ENCODE assay signal across 9 mouse cellular contexts in the genomic region with DNA sequence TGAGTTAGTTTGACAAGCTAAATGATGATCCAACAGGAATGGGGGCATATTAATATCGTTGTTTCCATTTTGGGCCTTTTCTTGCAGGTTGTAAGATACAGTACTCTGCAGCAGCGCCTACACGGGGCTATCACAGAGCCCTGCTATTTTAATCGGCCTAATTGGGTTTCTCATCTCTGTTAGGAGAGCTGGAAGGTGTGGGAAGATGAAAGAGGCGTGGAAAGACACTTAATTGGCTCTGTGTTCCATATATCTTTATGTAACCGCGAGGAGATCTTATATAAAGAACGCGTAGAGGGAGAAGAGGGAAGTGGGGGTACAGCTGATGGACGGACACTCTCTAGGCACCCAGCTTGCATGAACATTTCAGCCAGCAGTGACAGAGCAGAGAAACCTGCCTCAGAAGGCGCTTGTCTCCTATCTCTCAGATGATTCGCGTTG.
DNase-seq lines count a peak whose midpoint lies in the region; ATAC-seq and TF ChIP-seq lines count a peak whose summit lies in the region.
"Had no signal": no experiment of that assay in that cellular context is flagged by ENCODE, and none has a peak within 500 bp of the region (broad histone marks: within the 10 kb centered on the region; RNA-seq: fewer than 3 reads in every experiment).

No protein-coding gene starts in this region.

- H3K4me3 ChIP-seq in heart, embryonic 12.5 days, result no peak overlapping the region
- no peak overlapping the region for H3K4me3 ChIP-seq in cortical plate, adult 2 months (ENCODE audit: insufficient read depth, low read length)
- no peak overlapping the region for H3K4me3 ChIP-seq in midbrain, embryonic 14.5 days (replicated peaks; ENCODE audit: low read depth, low read length)
- H3K4me3 ChIP-seq: gastrocnemius, adult 2 months had no signal

- no peaks in the 10 kb centered on the region for H3K9me3 ChIP-seq in heart, embryonic 12.5 days (replicated peaks)
- no peaks in the 10 kb centered on the region for H3K9me3 ChIP-seq in midbrain, embryonic 14.5 days (ENCODE audit: control insufficient read depth, low read length)

- no peak overlapping the region for H3K9ac ChIP-seq in heart, embryonic 12.5 days
- no peak overlapping the region for H3K9ac ChIP-seq in midbrain, embryonic 14.5 days (replicated peaks; ENCODE audit: low read length)

- TF ChIP-seq POLR2A in cortical plate, adult 2 months (IDR thresholded peaks at IDR 0.05; ENCODE audit: extremely low read depth, insufficient read depth, low read length), result peak; percentile 62; the same call in 1 of the 2 replicates

- no peak for ATAC-seq in heart, embryonic 12.5 days (ENCODE audit: insufficient number of reproducible peaks, low FRiP score)
- no peak for ATAC-seq in midbrain, embryonic 14.5 days (ENCODE audit: low FRiP score, low TSS enrichment)

- 50% methylated on average over 13 of the region's 13 CpGs for WGBS in heart, embryonic 12.5 days
- WGBS in midbrain, embryonic 14.5 days, result 63% methylated on average over 13 of the region's 13 CpGs

- DNase-seq in heart, adult 18-20 months, result no peak
- peak; percentile 41 to 71 for DNase-seq in frontal cortex, postnatal 36 days (ENCODE audit: low spot score in 2 of 2)
- no peak for DNase-seq in midbrain, embryonic 14.5 days
- DNase-seq in natural killer cell, adult 2 months (ENCODE audit: low spot score in 2 of 2), result no peak
- no peak for DNase-seq in gastrocnemius, postnatal 25 days
- no peak for DNase-seq in thymus, adult 18-20 months

- H3K4me1 ChIP-seq in heart, embryonic 12.5 days (replicated peaks), result no peaks in the 10 kb centered on the region
- no peaks in the 10 kb centered on the region for H3K4me1 ChIP-seq in cortical plate, adult 2 months (ENCODE audit: control insufficient read depth, insufficient read depth, low read length)
- no peaks in the 10 kb centered on the region for H3K4me1 ChIP-seq in midbrain, embryonic 14.5 days (ENCODE audit: control insufficient read depth, insufficient read depth, low read length)

- TF ChIP-seq CTCF in cortical plate, adult 2 months (IDR thresholded peaks at IDR 0.05; ENCODE audit: extremely low read depth, insufficient read depth, low read length), result no peak

- no peak overlapping the region for H3K27ac ChIP-seq in heart, embryonic 12.5 days (ENCODE audit: poor library complexity, severe bottlenecking)
- H3K27ac ChIP-seq in cortical plate, adult 2 months (ENCODE audit: insufficient read depth, low read length), result peak overlapping the region; percentile 32
- no peak overlapping the region for H3K27ac ChIP-seq in midbrain, embryonic 14.5 days (replicated peaks; ENCODE audit: low read depth, low read length)
- H3K27ac ChIP-seq: gastrocnemius, adult 2 months had no signal

- 0 out of 2 replicates have a peak overlapping the region, but pooled peaks have one; percentile 13 for H3K4me2 ChIP-seq in heart, embryonic 12.5 days
- H3K4me2 ChIP-seq in midbrain, embryonic 14.5 days (ENCODE audit: low read length), result peak overlapping the region; percentile 34

- no peaks in the 10 kb centered on the region for H3K36me3 ChIP-seq in heart, embryonic 12.5 days
- no peaks in the 10 kb centered on the region for H3K36me3 ChIP-seq in midbrain, embryonic 14.5 days (ENCODE audit: control insufficient read depth, insufficient read depth, low read length)

- peaks cover 11% of the 10 kb centered on the region for H3K27me3 ChIP-seq in heart, embryonic 12.5 days (replicated peaks)
- H3K27me3 ChIP-seq in midbrain, embryonic 14.5 days (ENCODE audit: control insufficient read depth, insufficient read depth, low read length), result no peaks in the 10 kb centered on the region

Comparison
In these comparisons a context has a peak if more than half of its experiments do, and no peak if none do; other contexts are left out.
1. DNase-seq: peak in frontal cortex, postnatal 36 days (2 of 2); none in heart, adult 18-20 months (0 of 2), midbrain, embryonic 14.5 days (single experiment), natural killer cell, adult 2 months (0 of 2), gastrocnemius, postnatal 25 days (single experiment) and thymus, adult 18-20 months (0 of 2).